Mouse (Mus musculus) stomach, embryonic 16.5 days (tissue): ENCODE data around the gene Cxcl17. TPM values are rescaled to one million over a fixed set of nuclear protein-coding genes. Genes with fewer than 3 reads are reported as not detected.

Experiments
- ATAC-seq: fragments of 200-750 bp; cut with Nextera tagmentation; 2 replicates; pipeline ENCODE4 v1.8.0; 2017; ENCODE audit warnings: moderate number of reproducible peaks, moderate TSS enrichment; ENCODE audit not compliant: insufficient read depth, low FRiP score
- H3K27ac ChIP-seq: fragments of 300-500 bp; sonication (generic); 2 replicates; pipeline ENCODE4 v1.5.1; 2014; ENCODE audit warnings: low read length
- H3K27me3 ChIP-seq: fragments of 300-500 bp; sonication (generic); 2 replicates; pipeline ENCODE4 v1.6.1; 2014; ENCODE audit warnings: low read length, control low read depth, mixed read lengths; ENCODE audit not compliant: control insufficient read depth, insufficient read depth
- H3K36me3 ChIP-seq: fragments of 300-500 bp; sonication (generic); 2 replicates; pipeline ENCODE4 v1.6.1; 2014; ENCODE audit warnings: low read length; ENCODE audit not compliant: control insufficient read depth, insufficient read depth
- H3K4me1 ChIP-seq: fragments of 300-500 bp; sonication (generic); 2 replicates; pipeline ENCODE4 v1.6.1; 2014; ENCODE audit warnings: low read length, control low read depth, mixed read lengths; ENCODE audit not compliant: control insufficient read depth, insufficient read depth
- H3K4me2 ChIP-seq: fragments of 300-500 bp; sonication (generic); 2 replicates; pipeline ENCODE4 v1.6.1; 2014; ENCODE audit warnings: low read depth, low read length, mixed read lengths
- H3K4me3 ChIP-seq: fragments of 300-500 bp; sonication (generic); replicated peaks from 2 replicates; pipeline ENCODE4 v1.5.1; 2014; ENCODE audit warnings: mild to moderate bottlenecking, low read length
- H3K9ac ChIP-seq: fragments of 300-500 bp; sonication (generic); 2 replicates; pipeline ENCODE4 v1.6.1; 2014; ENCODE audit warnings: low read length
- H3K9me3 ChIP-seq: fragments of 300-500 bp; sonication (generic); replicated peaks from 2 replicates; pipeline ENCODE4 v1.6.1; 2016; ENCODE audit warnings: low read length, control low read depth; ENCODE audit not compliant: control insufficient read depth
- WGBS: fragments of 180-500 bp; shearing (Covaris S2); extraction: QIAGEN DNeasy Blood & Tissue Kit; methylation state at CpG from one replicate; pipeline ENCODE4 v1.1.7; 2014; 5-methylcytosine and 5-hydroxymethylcytosine counted together
- polyA plus RNA-seq: library from polyadenylated mRNA; unstranded; fragments of >200 nt; fragmentation: Nextera tagmentation; extraction: Ambion mirVana; gene quantifications from 2 replicates; pipeline ENCODE4 v1.2.1, GENCODE M21; 2015

Cxcl17 gene
- polyA plus RNA-seq, 1 experiment from 2014 or later, result 0.61 TPM

- Histone ChIP-seq H3K4me2 (no peak overlapping the region), H3K4me3 (no peak overlapping the region)
Measured at GRCm38 (mm10) chr7:25436704-25437103, 24.0 kb upstream of the Cxcl17 start.

GRCm38 (mm10) chr7:25436226-25436625 lies 23.5 kb upstream of the Cxcl17 start:
- Histone ChIP-seq H3K36me3 (no peaks in the 10 kb centered on the region), H3K4me3 (no peak overlapping the region), H3K9ac (no peak overlapping the region), H3K27ac (peak overlapping the region; percentile 85), H3K9me3 (no peaks in the 10 kb centered on the region), H3K4me2 (no peak overlapping the region), H3K27me3 (no peaks in the 10 kb centered on the region), H3K4me1 (peaks cover 21% of the 10 kb centered on the region)
- 75% methylated on average over 6 of the region's 6 CpGs for WGBS
- ATAC-seq, result no peak

More at GRCm38 (mm10) chr7:25436704-25437103, 24.0 kb upstream of the Cxcl17 start:
- 76% methylated on average over 2 of the region's 2 CpGs for WGBS
- no peaks in the 10 kb centered on the region for H3K9me3 ChIP-seq
- H3K27me3 ChIP-seq, result no peaks in the 10 kb centered on the region
- H3K27ac ChIP-seq, result peak overlapping the region; percentile 85
- no peaks in the 10 kb centered on the region for H3K36me3 ChIP-seq
- H3K9ac ChIP-seq, result no peak overlapping the region
- H3K4me1 ChIP-seq, result peaks cover 21% of the 10 kb centered on the region
- ATAC-seq, result no peak

DNA sequence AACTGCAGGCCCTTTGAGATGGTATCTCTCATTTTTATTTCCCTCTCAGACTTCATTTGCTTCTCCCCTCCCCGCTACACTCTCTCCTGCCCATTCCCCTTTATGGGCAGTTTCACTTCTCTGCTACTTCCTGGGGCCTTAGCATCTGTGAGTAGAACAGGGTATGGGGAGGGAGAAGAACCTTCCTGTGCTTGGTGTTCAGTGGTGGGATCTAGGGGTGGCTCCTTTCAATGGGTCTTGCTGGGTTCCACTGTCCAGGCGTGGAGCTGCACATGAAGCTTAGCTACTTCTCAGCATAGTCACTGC lies 22.8 kb upstream of the Cxcl17 start:
- no peak overlapping the region for H3K9ac ChIP-seq
- no peak overlapping the region for H3K4me3 ChIP-seq
- H3K9me3 ChIP-seq, result no peaks in the 10 kb centered on the region
- no peak overlapping the region for H3K4me2 ChIP-seq
- H3K27ac ChIP-seq, result peak overlapping the region; percentile 85
- H3K36me3 ChIP-seq, result no peaks in the 10 kb centered on the region
- peaks cover 21% of the 10 kb centered on the region for H3K4me1 ChIP-seq
- ATAC-seq, result no peak
- 79% methylated on average over 2 of the region's 2 CpGs for WGBS
- no peaks in the 10 kb centered on the region for H3K27me3 ChIP-seq

GRCm38 (mm10) chr7:25434654-25435545 lies 22.2 kb upstream of the Cxcl17 start:
- peaks cover 21% of the 10 kb centered on the region for H3K4me1 ChIP-seq
- H3K36me3 ChIP-seq, result no peaks in the 10 kb centered on the region
- H3K27ac ChIP-seq, result peak overlapping the region; percentile 85
- H3K4me3 ChIP-seq, result no peak overlapping the region
- no peaks in the 10 kb centered on the region for H3K27me3 ChIP-seq
- H3K9ac ChIP-seq, result no peak overlapping the region
- 82% methylated on average over 10 of the region's 10 CpGs for WGBS
- no peak for ATAC-seq
- no peaks in the 10 kb centered on the region for H3K9me3 ChIP-seq
- no peak overlapping the region for H3K4me2 ChIP-seq

DNA sequence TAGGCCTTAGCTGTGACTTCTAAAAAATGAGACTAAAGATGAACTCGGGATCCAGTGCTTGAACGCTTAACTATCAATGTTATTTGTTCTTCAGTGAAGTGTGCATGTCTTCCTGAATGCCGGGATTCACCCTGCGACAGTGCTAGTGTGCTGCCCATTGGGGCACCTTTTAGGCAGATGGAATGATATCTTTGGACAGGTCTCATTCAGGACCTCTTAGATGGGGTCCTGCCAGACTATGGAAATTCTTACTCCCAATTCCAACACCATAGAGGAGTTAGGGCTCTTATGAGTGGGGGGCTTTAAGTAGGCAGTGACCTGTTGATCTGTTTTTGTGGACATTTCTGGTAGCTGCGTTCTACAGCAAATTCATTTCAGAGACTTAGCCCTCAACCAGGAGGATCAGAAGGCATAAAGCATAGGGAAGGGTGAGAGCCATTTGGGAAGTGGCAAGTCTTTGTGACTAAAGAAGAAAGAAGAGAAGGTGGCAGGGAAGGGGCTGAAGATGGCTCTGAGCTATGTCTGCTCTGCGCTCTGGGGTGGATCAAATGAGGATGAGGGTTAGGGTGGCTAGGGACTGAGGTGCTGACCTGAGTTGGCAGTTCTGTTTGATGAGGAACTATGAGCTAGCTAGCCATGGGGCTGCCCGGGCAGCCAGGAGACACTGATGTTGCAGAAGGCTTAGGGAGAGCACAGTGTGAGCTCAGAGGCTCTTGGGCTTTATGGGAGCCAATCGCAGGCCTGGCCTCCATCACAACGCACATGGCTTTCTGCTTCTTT lies 21.3 kb upstream of the Cxcl17 start:
- no peaks in the 10 kb centered on the region for H3K9me3 ChIP-seq
- H3K4me3 ChIP-seq, result no peak overlapping the region
- H3K4me2 ChIP-seq, result no peak overlapping the region
- 0 out of 2 replicates have a peak overlapping the region, but pooled peaks have one; percentile 5 for H3K9ac ChIP-seq
- WGBS, result 82% methylated on average over 9 of the region's 9 CpGs
- no peaks in the 10 kb centered on the region for H3K36me3 ChIP-seq
- no peaks in the 10 kb centered on the region for H3K27me3 ChIP-seq
- ATAC-seq, result no peak
- H3K4me1 ChIP-seq, result peaks cover 21% of the 10 kb centered on the region
- peak overlapping the region; percentile 85 for H3K27ac ChIP-seq

- Histone ChIP-seq H3K36me3 (no peaks in the 10 kb centered on the region), H3K9ac (no peak overlapping the region), H3K4me2 (no peak overlapping the region), H3K9me3 (no peaks in the 10 kb centered on the region), H3K27me3 (no peaks in the 10 kb centered on the region), H3K27ac (peak overlapping the region; percentile 85), H3K4me1 (peaks cover 21% of the 10 kb centered on the region), H3K4me3 (no peak overlapping the region)
- 11% methylated on average over 5 of the region's 5 CpGs for WGBS
- peak; percentile 77 for ATAC-seq
Measured at GRCm38 (mm10) chr7:25433007-25433541, 20.4 kb upstream of the Cxcl17 start.

DNA sequence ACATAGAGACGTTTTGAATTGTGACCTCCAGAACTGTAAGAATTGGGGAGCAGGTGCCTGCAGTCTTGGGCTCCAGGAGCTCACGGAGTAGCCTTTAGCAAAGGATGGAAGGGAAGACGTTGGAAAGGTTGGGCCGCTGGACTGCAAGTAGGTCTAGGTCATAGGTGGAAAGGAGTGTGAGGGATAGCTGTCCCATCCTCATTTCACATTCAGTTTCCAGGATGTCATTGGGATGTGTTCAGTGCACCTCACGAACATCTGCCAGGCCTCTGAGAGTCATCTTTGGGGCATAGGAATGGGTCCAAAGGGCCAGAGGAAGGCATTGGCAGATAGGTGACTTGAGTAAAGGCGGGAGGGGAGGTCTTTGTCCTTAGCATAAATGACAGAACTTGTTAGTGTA lies 19.7 kb upstream of the Cxcl17 start:
- 81% methylated on average over 6 of the region's 6 CpGs for WGBS
- no peak overlapping the region for H3K4me2 ChIP-seq
- H3K4me1 ChIP-seq, result peaks cover 21% of the 10 kb centered on the region
- H3K9me3 ChIP-seq, result no peaks in the 10 kb centered on the region
- peak overlapping the region; percentile 85 for H3K27ac ChIP-seq
- H3K27me3 ChIP-seq, result no peaks in the 10 kb centered on the region
- no peak for ATAC-seq
- no peak overlapping the region for H3K9ac ChIP-seq
- H3K4me3 ChIP-seq, result no peak overlapping the region
- H3K36me3 ChIP-seq, result no peaks in the 10 kb centered on the region

- H3K36me3 ChIP-seq, result no peaks in the 10 kb centered on the region
- peaks cover 21% of the 10 kb centered on the region for H3K4me1 ChIP-seq
- 58% methylated on average over 4 of the region's 4 CpGs for WGBS
- no peaks in the 10 kb centered on the region for H3K9me3 ChIP-seq
- peak; percentile 34; the same call in 1 of the 2 replicates for ATAC-seq
- peak overlapping the region; percentile 59; the same call in 1 of the 2 replicates for H3K27ac ChIP-seq
- H3K9ac ChIP-seq, result no peak overlapping the region
- no peaks in the 10 kb centered on the region for H3K27me3 ChIP-seq
- H3K4me2 ChIP-seq, result no peak overlapping the region
- H3K4me3 ChIP-seq, result no peak overlapping the region
Measured at GRCm38 (mm10) chr7:25429886-25430784, 17.4 kb upstream of the Cxcl17 start.
